Mouse (Mus musculus) layer of hippocampus, adult 11-12 months (tissue): ENCODE data around the gene Kifc5b.
"Not testable (repeated sequence)": the region's sequence is repeated elsewhere in the genome, so short reads cannot be mapped to it uniquely, and the experiment has no call there.

Experiments
- DNase-seq: peaks from one replicate; pipeline ENCODE4 v3.0.0; 2022; ENCODE audit warnings: low spot score

The Kifc5b gene

DNA sequence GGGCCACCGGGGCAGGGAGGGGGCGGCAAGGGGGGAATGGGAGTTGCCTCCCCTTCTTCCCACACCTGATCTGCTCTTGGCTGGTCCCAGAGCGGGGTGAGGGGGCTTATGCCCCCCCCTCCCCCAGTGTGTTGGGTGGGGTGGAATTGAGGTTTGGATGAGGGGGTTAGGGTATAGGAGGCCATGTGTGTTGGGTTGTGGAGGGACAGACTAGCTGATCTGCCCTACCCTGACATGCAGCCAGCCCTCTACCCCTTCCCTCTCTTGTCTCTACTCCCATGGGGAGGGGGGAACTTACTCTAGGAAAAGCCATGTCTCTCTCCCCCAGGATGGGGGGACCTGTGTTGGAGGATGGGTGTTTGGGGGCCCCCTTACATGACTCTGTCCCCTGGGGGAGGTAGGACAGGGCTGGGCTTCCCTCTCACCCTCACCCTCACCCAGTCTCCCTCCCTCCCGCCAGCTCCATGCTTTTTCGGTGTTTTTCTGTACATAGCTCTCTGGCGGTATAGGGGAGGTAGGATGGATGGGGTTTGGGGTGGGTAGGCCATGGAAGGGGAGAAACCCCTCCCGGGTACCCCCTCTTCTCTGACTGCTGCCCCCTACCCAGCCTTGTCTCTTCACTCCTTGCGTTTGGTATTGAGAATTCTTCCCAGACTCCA is 54.5 kb downstream of the Kifc5b start:
- DNase-seq = no peak

DNA sequence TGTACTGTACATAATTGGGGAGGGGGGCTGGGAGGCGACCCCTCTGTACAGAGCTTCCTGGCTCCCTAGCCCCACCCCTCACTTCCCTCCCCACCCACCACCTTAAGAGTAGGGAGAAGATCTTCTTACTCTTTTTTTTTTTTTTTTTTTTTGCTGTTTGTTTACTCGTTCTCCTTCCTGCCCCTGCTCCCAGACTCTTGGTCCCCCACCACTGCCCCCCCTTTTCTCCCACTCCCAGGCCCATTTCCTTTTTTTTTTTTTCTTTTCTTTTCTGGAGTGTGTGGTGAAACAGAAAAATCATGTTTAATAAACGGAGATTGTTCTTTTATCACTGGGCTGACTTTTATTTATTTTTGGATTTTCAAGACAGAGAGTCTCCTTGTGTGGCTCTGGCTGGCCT is 55.2 kb downstream of the Kifc5b start:
- DNase-seq = no peak

DNA sequence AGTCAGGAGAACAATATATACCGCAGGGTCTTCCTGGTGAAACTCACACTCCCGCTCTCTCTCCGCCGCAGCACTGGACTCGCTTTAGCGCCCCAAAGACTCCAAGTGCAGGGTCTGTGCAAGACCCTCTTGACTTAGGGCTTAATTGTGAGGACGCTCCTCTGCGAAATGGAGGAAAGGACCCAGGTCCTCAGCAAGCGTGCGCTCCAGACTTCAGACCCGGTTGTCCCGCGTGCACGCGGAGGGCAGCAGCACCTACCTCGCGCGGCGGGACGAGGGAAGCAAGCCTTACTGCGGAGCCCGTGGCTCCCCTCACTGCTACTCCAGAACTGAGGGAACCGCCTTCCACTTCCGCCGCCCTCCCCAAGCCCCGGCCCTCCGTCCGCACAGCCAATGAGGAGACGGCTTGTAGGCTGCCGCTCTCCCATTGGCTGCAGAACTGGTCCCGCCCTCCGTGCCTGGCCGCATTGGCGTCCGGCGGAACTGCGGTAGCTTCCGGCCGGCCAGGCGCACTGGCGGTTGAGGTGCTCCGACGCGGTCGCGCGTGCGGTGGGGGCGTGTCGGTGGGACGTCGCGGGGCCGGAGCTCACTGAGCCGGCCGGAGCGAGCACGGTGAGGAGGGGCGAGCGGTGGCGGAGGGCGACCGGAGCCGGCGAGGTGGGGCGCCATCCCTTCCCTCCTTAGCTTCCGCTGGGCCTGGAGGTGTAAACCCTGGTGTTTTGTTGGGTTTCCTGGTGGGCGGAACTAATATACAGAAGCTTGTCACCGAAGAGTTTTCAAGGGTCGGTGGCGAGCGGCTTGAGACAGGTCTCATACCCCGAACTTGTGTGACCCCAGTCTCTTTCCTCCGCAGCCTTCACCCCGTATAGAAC is 56.0 kb downstream of the Kifc5b start, which contains the start of gene Zbtb9:
Gene Zbtb9 (plus strand): TSS at position 465 of the 872 bp plus-strand sequence.
- DNase-seq = peak; percentile 96

DNA sequence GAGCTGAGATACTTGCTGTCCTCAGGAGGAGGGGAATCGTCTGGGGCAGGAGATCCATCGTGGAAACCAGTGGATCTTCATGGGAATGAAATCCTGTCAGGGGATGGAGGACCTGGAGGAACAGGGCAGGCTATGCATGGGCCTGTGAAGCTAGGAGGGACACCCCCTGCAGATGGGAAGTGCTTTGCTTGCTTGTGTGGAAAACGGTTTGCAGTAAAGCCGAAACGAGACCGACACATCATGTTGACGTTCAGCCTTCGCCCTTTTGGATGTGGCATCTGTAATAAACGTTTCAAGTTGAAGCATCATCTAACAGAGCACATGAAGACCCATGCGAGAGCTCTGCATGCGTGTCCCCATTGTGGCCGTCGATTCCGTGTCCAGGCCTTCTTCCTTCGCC is 57.7 kb downstream of the Kifc5b start:
- DNase-seq = no peak

DNA sequence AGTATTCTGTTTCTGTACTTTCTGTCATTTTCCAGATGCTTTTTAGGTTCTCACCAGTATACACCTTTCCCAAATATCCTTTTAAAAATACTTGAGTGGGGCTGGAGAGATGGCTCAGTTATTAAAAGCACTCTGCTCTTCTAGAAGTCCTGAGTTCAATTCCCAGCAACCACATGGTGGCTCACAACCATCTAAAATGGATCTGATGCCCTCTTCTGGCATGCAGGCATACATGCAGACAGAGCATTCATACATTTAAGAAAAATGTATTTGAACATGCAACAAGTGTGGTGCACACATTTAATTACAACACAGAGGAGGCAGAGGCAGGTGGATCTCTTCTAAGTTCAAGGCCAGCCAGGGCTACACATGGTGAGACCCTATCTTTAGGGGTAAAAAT is 58.5 kb downstream of the Kifc5b start:
- no peak for DNase-seq

DNA sequence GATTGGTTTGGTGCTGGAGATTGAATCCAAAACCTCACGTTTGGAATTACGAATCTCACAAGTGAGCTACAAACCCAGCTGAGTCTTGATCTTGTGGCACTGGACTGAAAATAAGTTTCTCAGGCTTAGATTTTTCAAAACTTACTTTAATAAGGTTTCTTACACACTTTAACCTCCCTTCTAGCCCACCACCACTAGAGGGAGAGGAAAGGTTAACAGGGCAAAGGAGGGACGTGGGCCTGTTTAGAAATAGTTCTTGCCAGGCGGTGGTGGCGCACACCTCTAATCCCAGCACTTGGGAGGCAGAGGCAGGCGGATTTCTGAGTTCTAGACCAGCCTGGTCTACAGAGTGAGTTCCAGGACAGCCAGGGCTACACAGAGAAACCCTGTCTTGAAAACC is 60.5 kb downstream of the Kifc5b start:
- DNase-seq = not testable (repeated sequence)

DNA sequence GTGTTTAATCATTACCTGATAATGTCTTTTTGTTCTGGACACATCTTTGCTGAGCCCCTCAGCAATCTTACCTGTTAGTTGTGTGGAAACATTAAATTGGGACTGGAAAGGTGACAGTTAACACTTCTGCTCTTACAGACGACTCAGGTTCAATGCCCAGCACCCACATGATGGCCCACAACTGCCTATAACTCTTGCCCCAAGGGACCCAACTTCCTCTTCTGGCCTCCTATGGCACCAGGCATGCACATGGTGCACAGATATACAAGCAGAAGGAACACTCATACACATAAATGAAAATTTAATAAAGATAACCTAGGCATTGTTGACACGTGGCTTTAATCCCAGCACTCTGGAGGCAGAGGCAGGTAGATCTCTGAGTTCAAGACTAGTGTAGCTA is 62.5 kb downstream of the Kifc5b start:
- DNase-seq = no peak

DNA sequence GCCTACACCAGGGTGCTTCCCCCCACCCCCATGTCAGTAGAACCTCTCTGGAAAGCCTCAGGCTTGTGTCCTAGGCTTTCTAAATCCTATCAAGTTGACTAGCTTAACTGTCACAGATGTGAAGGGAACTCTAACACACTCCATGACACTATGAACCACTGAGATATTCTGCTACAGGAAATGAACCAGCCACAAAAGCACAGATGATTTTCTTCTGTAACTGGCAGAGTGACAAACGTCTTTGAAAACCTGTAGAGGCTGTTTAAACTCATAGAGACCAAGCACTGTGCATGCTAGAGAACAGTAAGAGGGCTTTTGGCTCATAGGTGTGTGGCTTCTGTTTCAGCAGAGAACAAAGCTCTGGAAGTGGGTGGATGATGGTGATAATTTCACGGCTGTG is 64.2 kb downstream of the Kifc5b start:
- no peak for DNase-seq
